Mouse (Mus musculus): Measurements from ENCODE around the gene Cbx4. TPM values are rescaled to one million over a fixed set of nuclear protein-coding genes. Genes with fewer than 3 reads are reported as not detected.

Cbx4 gene
- polyA plus RNA-seq, 1 experiment: 9.3 TPM

GRCm38 (mm10) chr11:119090076-119090960 is 4.3 kb upstream of the Cbx4 start:
- peak overlapping the region; percentile 63 for H3K4me3 ChIP-seq (ENCODE audit: insufficient read depth, low read depth, low read length)
- H3K36me3 ChIP-seq (ENCODE audit: control insufficient read depth, insufficient read depth, low read length): no peaks in the 10 kb centered on the region
- peak overlapping the region; percentile 16; the same call in 1 of the 2 replicates for H3K27ac ChIP-seq (ENCODE audit: insufficient read depth, low read depth, low read length)
- TF ChIP-seq POLR2A (IDR thresholded peaks at IDR 0.05; ENCODE audit: low read depth, low read length): no peak
- TF ChIP-seq CTCF (conservative IDR thresholded peaks at IDR 0.05; ENCODE audit: insufficient read depth, insufficient read length, low read depth, low read length): no peak
- H3K27me3 ChIP-seq (replicated peaks; ENCODE audit: control insufficient read depth, insufficient read depth, low read length): no peaks in the 10 kb centered on the region; the same call in 1 of the 2 replicates
- WGBS: 1% methylated on average over 75 of the region's 75 CpGs
- peak; percentile 43 for DNase-seq
- peaks cover 9% of the 10 kb centered on the region for H3K4me1 ChIP-seq (ENCODE audit: control insufficient read depth, insufficient read depth, low read length)

DNA sequence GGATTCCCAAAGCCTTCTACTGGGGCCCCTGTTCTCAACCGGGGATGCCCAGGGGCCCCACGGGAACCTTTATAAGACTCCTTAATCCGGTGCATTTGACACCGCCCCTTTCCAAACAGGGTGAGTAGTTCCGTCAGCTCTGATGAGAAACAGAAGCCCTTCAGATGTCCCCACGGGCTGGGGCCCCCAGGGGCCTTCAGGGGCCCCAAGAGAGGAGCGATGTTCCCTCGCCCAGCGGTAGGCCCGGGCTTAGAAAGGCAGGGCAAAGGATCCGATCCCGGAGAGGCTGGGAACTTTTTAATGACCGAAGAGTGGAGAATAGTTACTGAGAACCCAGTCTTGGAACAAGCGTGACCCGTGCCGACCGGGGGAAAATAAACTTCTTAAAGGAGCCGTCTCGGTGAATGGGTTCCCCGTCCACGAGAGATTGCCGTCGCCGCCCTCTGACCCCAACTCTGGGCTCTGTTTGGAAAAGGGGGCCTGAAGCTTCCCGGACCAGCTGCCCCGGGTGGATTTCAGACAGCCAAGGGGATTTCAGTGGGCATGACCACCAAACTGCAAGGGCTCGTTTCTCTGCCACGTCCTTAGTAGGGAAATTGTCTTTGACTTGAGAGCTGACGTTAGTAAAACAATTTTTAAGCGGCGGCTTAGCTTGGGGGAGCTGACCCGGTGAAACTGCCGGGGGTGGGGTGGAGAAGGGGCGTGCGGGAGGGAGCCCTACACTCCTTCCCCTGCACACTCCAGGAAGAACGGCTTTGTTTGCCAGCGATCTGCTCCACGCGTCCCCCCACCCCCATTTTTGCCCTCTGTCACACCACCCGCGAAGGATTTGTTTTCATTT is 3.4 kb upstream of the Cbx4 start:
- no peak for TF ChIP-seq CTCF (conservative IDR thresholded peaks at IDR 0.05; ENCODE audit: insufficient read depth, insufficient read length, low read depth, low read length)
- TF ChIP-seq POLR2A (IDR thresholded peaks at IDR 0.05; ENCODE audit: low read depth, low read length): no peak
- peak overlapping the region; percentile 63; the same call in 1 of the 2 replicates for H3K4me3 ChIP-seq (ENCODE audit: insufficient read depth, low read depth, low read length)
- H3K36me3 ChIP-seq (ENCODE audit: control insufficient read depth, insufficient read depth, low read length): no peaks in the 10 kb centered on the region
- WGBS: 4% methylated on average over 41 of the region's 41 CpGs
- DNase-seq: peak; percentile 62
- no peak overlapping the region for H3K27ac ChIP-seq (ENCODE audit: insufficient read depth, low read depth, low read length)
- peaks cover 10% of the 10 kb centered on the region for H3K4me1 ChIP-seq (ENCODE audit: control insufficient read depth, insufficient read depth, low read length)
- no peaks in the 10 kb centered on the region; the same call in 1 of the 2 replicates for H3K27me3 ChIP-seq (replicated peaks; ENCODE audit: control insufficient read depth, insufficient read depth, low read length)

DNA sequence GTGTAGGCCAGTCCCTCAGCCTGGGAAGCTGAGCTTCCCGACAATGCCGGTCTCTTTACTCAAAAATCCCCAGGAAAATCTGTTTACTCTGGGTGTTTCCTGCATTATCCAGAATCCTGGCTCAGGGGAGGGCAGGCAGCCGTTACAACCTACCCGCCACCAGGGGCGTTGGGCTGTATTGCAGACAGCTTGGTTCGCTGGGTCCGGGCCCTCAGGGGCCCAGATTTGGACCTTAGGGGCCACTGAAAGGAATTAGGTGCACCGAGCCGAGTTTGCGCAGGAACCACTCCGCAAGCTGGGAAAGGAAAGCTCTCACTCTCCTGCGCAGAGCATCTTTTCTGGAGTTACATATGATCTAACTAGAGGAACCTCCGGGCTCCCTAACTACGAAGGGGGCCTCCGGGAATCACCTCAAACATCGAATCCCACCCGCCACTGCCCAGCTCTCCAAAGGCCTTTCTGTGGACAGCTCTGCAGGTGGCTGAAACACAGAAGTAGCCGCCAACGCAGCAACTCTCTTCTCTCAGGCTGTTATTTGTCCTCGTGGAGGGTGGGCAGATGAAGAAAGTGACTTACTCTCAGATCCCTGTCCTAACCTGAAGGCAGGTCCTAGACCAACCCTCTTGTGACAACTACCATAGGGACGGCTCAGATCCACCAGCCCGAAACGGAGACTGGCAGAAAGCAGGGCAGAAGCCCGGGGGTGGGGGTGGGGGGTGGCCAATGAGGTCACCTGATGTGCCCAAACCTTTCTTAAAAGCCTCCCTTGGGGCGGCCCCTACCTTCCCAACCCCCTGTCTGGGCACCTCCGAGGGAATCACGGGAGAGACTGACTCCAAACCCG is 2.6 kb upstream of the Cbx4 start:
- Histone ChIP-seq H3K36me3 (ENCODE audit: control insufficient read depth, insufficient read depth, low read length) (no peaks in the 10 kb centered on the region), H3K27me3 (replicated peaks; ENCODE audit: control insufficient read depth, insufficient read depth, low read length) (no peaks in the 10 kb centered on the region; the same call in 1 of the 2 replicates), H3K27ac (ENCODE audit: insufficient read depth, low read depth, low read length) (no peak overlapping the region), H3K4me1 (ENCODE audit: control insufficient read depth, insufficient read depth, low read length) (peaks cover 16% of the 10 kb centered on the region), H3K4me3 (ENCODE audit: insufficient read depth, low read depth, low read length) (no peak overlapping the region)
- 22% methylated on average over 28 of the region's 28 CpGs for whole genome bisulfite sequencing
- peak; percentile 45 for DNase-seq
- no peak for TF ChIP-seq POLR2A (IDR thresholded peaks at IDR 0.05; ENCODE audit: low read depth, low read length)
- peak; percentile 35 for TF ChIP-seq CTCF (conservative IDR thresholded peaks at IDR 0.05; ENCODE audit: insufficient read depth, insufficient read length, low read depth, low read length)

DNA sequence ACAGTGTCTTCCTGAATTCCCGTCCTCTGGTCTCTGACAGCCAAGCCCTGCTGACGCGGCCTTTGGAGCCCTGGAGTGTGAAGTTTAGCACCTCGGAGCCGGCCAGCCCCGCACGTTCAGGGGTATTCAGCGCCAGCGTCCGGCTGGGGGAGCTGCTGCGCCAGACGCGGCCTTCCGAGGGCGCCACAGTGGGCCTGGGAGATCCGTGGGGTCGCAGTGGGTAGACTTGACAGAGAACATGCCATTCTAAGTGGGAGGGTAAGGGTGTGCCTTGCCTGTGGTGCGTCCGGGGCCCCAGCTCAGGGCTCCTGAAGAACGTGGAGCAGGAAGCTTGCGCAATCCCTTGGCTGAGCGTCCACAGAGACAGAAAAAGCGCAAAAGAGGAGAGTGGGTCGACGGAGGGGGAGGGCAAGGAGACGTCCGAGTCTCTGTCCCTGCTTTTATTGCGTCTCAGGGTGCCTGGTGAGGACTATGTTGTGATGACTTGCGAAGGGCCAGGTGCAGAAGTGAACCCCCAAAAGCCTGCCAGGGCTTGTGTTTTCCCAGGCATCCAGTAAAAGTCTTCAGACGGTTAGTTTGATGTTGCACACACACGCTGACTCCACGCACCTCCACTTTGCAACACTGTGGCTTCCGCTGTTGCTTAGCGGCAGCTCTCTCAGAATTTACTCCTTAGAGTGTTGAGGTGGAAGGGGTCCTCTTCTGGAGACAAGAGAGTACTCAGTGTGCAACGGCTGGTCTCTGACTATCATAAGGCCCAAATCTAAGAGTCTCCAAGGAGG is 1.5 kb upstream of the Cbx4 start:
- WGBS: 21% methylated on average over 35 of the region's 35 CpGs
- TF ChIP-seq CTCF (conservative IDR thresholded peaks at IDR 0.05; ENCODE audit: insufficient read depth, insufficient read length, low read depth, low read length): no peak
- TF ChIP-seq POLR2A (IDR thresholded peaks at IDR 0.05; ENCODE audit: low read depth, low read length): no peak
- Histone ChIP-seq H3K27me3 (replicated peaks; ENCODE audit: control insufficient read depth, insufficient read depth, low read length) (no peaks in the 10 kb centered on the region; the same call in 1 of the 2 replicates), H3K36me3 (ENCODE audit: control insufficient read depth, insufficient read depth, low read length) (no peaks in the 10 kb centered on the region), H3K4me3 (ENCODE audit: insufficient read depth, low read depth, low read length) (no peak overlapping the region), H3K4me1 (ENCODE audit: control insufficient read depth, insufficient read depth, low read length) (peaks cover 24% of the 10 kb centered on the region), H3K27ac (ENCODE audit: insufficient read depth, low read depth, low read length) (no peak overlapping the region)
- peak; percentile 71 for DNase-seq

DNA sequence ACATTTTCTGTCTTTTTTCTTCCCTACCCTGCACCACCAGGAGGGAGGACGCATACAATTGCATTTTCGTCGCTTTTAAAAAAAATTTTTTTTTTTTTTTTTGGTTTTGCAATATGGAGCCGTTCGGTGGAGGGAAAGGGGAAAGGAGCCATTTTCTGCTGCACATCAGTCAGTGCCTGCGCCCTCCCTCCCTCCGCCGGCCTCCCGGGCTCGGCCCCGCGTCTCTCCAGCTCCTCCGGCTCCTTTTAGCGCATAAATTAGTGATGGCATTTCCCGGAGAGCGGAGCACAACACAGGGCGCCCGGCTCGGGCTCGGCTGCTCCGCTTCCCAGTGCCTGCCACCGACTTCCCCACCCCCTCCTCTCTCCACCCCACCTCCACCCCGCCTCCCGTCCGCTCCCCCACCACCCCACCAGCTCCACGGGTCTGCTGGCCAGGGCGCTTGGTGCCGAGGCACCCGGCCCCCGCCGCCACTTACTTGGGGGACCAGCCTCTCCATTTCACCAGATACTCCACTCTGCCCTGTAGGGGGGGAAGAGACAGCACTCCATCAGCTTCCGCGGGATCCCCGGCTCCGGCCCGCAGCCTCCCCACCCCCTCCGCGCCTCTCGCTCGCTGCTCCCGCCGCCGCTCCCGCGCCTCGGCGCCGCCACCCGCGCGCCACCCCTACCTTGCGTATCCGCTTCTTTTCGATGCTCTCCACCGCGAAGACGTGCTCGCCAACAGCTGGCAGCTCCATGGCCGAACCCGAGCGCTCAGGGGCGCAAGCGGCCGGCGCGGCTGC is 550 bp downstream of the Cbx4 start:
- peak; percentile 87 for DNase-seq
- under 1% methylated on average over 64 of the region's 66 CpGs for WGBS
- Histone ChIP-seq H3K4me3 (ENCODE audit: insufficient read depth, low read depth, low read length) (peak overlapping the region; percentile 84), H3K27ac (ENCODE audit: insufficient read depth, low read depth, low read length) (peak overlapping the region; percentile 84), H3K36me3 (ENCODE audit: control insufficient read depth, insufficient read depth, low read length) (peaks cover 6% of the 10 kb centered on the region; the same call in 1 of the 2 replicates), H3K4me1 (ENCODE audit: control insufficient read depth, insufficient read depth, low read length) (peaks cover 15% of the 10 kb centered on the region), H3K27me3 (replicated peaks; ENCODE audit: control insufficient read depth, insufficient read depth, low read length) (no peaks in the 10 kb centered on the region; the same call in 1 of the 2 replicates)
- TF ChIP-seq CTCF (conservative IDR thresholded peaks at IDR 0.05; ENCODE audit: insufficient read depth, insufficient read length, low read depth, low read length) (no peak), POLR2A (IDR thresholded peaks at IDR 0.05; ENCODE audit: low read depth, low read length) (no peak)
